Mouse (Mus musculus): ENCODE results near the gene Mfsd4b5. TPM values are rescaled to one million over a fixed set of nuclear protein-coding genes. Genes with fewer than 3 reads are reported as not detected.
A peak's percentile ranks its signal among the peaks of the same experiment; 100 is the strongest.

Mfsd4b5 gene
- 0.08 TPM in 1 of 2 replicates, not detected in the other for polyA plus RNA-seq (2014; fragmentation: Nextera tagmentation; extraction: Ambion mirVana)

GRCm38 (mm10) chr10:39986466-39986865, at the start of gene Mfsd4b5:
TSS of gene Mfsd4b5 (minus strand) at chr10:39986646.
- WGBS, result 88% methylated on average over 12 of the region's 12 CpGs
- no peak for ATAC-seq (ENCODE audit: low FRiP score)
- Histone ChIP-seq H3K9me3 (ENCODE audit: control insufficient read depth, low read length) (no peaks in the 10 kb centered on the region), H3K36me3 (replicated peaks; ENCODE audit: control insufficient read depth, insufficient read depth) (no peaks in the 10 kb centered on the region), H3K27me3 (ENCODE audit: control insufficient read depth, insufficient read depth, low read length) (no peaks in the 10 kb centered on the region), H3K27ac (no peak within 1 kb of the TSS), H3K4me1 (replicated peaks; ENCODE audit: control insufficient read depth, insufficient read depth, low read length) (no peaks in the 10 kb centered on the region), H3K9ac (no peak within 1 kb of the TSS), H3K4me2 (replicated peaks) (no peak within 1 kb of the TSS), H3K4me3 (replicated peaks; ENCODE audit: low read length) (no peak within 1 kb of the TSS)
- no peak for DNase-seq (ENCODE audit: low spot score)

GRCm38 (mm10) chr10:40034956-40035355, 48.5 kb upstream of the Mfsd4b5 start:
- no peak for DNase-seq (ENCODE audit: low spot score)
- H3K4me3 ChIP-seq (replicated peaks; ENCODE audit: low read length), result no peak overlapping the region
- no peak overlapping the region for H3K27ac ChIP-seq
- 97% methylated on average over 6 of the region's 6 CpGs for WGBS
- no peak overlapping the region for H3K9ac ChIP-seq
- H3K9me3 ChIP-seq (ENCODE audit: control insufficient read depth, low read length), result no peaks in the 10 kb centered on the region
- no peaks in the 10 kb centered on the region; the same call in 1 of the 2 replicates for H3K4me1 ChIP-seq (replicated peaks; ENCODE audit: control insufficient read depth, insufficient read depth, low read length)
- ATAC-seq (ENCODE audit: low FRiP score), result no peak
- H3K27me3 ChIP-seq (ENCODE audit: control insufficient read depth, insufficient read depth, low read length), result no peaks in the 10 kb centered on the region
- H3K36me3 ChIP-seq (replicated peaks; ENCODE audit: control insufficient read depth, insufficient read depth), result no peaks in the 10 kb centered on the region
- no peak overlapping the region for H3K4me2 ChIP-seq (replicated peaks)

GRCm38 (mm10) chr10:40032897-40033296, 46.5 kb upstream of the Mfsd4b5 start:
- ATAC-seq (ENCODE audit: low FRiP score) (no peak), DNase-seq (ENCODE audit: low spot score) (no peak)
- Histone ChIP-seq H3K27ac (no peak overlapping the region), H3K9me3 (ENCODE audit: control insufficient read depth, low read length) (no peaks in the 10 kb centered on the region), H3K27me3 (ENCODE audit: control insufficient read depth, insufficient read depth, low read length) (no peaks in the 10 kb centered on the region), H3K9ac (no peak overlapping the region), H3K4me3 (replicated peaks; ENCODE audit: low read length) (no peak overlapping the region), H3K36me3 (replicated peaks; ENCODE audit: control insufficient read depth, insufficient read depth) (no peaks in the 10 kb centered on the region), H3K4me2 (replicated peaks) (no peak overlapping the region), H3K4me1 (replicated peaks; ENCODE audit: control insufficient read depth, insufficient read depth, low read length) (no peaks in the 10 kb centered on the region; the same call in 1 of the 2 replicates)
- whole genome bisulfite sequencing, result 82% methylated on average over 2 of the region's 2 CpGs

- no peak overlapping the region for H3K4me3 ChIP-seq (replicated peaks; ENCODE audit: low read length)
- H3K9me3 ChIP-seq (ENCODE audit: control insufficient read depth, low read length), result 0 out of 2 replicates have a peak, but pooled peaks cover 4% of the 10 kb centered on the region
- no peaks in the 10 kb centered on the region for H3K4me1 ChIP-seq (replicated peaks; ENCODE audit: control insufficient read depth, insufficient read depth, low read length)
- no peak overlapping the region for H3K4me2 ChIP-seq (replicated peaks)
- ATAC-seq (ENCODE audit: low FRiP score) (no peak), DNase-seq (ENCODE audit: low spot score) (no peak)
- 89% methylated on average over 6 of the region's 6 CpGs for WGBS
- H3K9ac ChIP-seq, result no peak overlapping the region
- no peak overlapping the region for H3K27ac ChIP-seq
- no peaks in the 10 kb centered on the region for H3K27me3 ChIP-seq (ENCODE audit: control insufficient read depth, insufficient read depth, low read length)
- H3K36me3 ChIP-seq (replicated peaks; ENCODE audit: control insufficient read depth, insufficient read depth), result no peaks in the 10 kb centered on the region
Measured at GRCm38 (mm10) chr10:40030716-40031115, 44.3 kb upstream of the Mfsd4b5 start.

GRCm38 (mm10) chr10:40029610-40030009, 43.2 kb upstream of the Mfsd4b5 start:
- peaks cover 3% of the 10 kb centered on the region; the same call in 1 of the 2 replicates for H3K4me1 ChIP-seq (replicated peaks; ENCODE audit: control insufficient read depth, insufficient read depth, low read length)
- no peak overlapping the region for H3K4me3 ChIP-seq (replicated peaks; ENCODE audit: low read length)
- ATAC-seq (ENCODE audit: low FRiP score) (no peak), DNase-seq (ENCODE audit: low spot score) (no peak)
- H3K9me3 ChIP-seq (ENCODE audit: control insufficient read depth, low read length), result 0 out of 2 replicates have a peak, but pooled peaks cover 4% of the 10 kb centered on the region
- H3K27ac ChIP-seq, result no peak overlapping the region
- H3K9ac ChIP-seq, result no peak overlapping the region
- WGBS, result 87% methylated on average over 2 of the region's 2 CpGs
- H3K4me2 ChIP-seq (replicated peaks), result no peak overlapping the region
- no peaks in the 10 kb centered on the region for H3K36me3 ChIP-seq (replicated peaks; ENCODE audit: control insufficient read depth, insufficient read depth)
- no peaks in the 10 kb centered on the region for H3K27me3 ChIP-seq (ENCODE audit: control insufficient read depth, insufficient read depth, low read length)

GRCm38 (mm10) chr10:40028091-40028490, 41.6 kb upstream of the Mfsd4b5 start:
- 86% methylated on average over 8 of the region's 8 CpGs for WGBS
- Histone ChIP-seq H3K9me3 (ENCODE audit: control insufficient read depth, low read length) (0 out of 2 replicates have a peak, but pooled peaks cover 4% of the 10 kb centered on the region), H3K4me2 (replicated peaks) (no peak overlapping the region), H3K36me3 (replicated peaks; ENCODE audit: control insufficient read depth, insufficient read depth) (no peaks in the 10 kb centered on the region), H3K27ac (no peak overlapping the region), H3K4me1 (replicated peaks; ENCODE audit: control insufficient read depth, insufficient read depth, low read length) (peaks cover 3% of the 10 kb centered on the region; the same call in 1 of the 2 replicates), H3K4me3 (replicated peaks; ENCODE audit: low read length) (no peak overlapping the region), H3K9ac (no peak overlapping the region), H3K27me3 (ENCODE audit: control insufficient read depth, insufficient read depth, low read length) (0 out of 2 replicates have a peak, but pooled peaks cover 3% of the 10 kb centered on the region)
- DNase-seq (ENCODE audit: low spot score) (no peak), ATAC-seq (ENCODE audit: low FRiP score) (no peak)

GRCm38 (mm10) chr10:40026546-40026945, 40.1 kb upstream of the Mfsd4b5 start:
- Histone ChIP-seq H3K27me3 (ENCODE audit: control insufficient read depth, insufficient read depth, low read length) (0 out of 2 replicates have a peak, but pooled peaks cover 7% of the 10 kb centered on the region), H3K36me3 (replicated peaks; ENCODE audit: control insufficient read depth, insufficient read depth) (no peaks in the 10 kb centered on the region), H3K9me3 (ENCODE audit: control insufficient read depth, low read length) (0 out of 2 replicates have a peak, but pooled peaks cover 4% of the 10 kb centered on the region), H3K27ac (no peak overlapping the region), H3K4me3 (replicated peaks; ENCODE audit: low read length) (no peak overlapping the region), H3K9ac (no peak overlapping the region), H3K4me1 (replicated peaks; ENCODE audit: control insufficient read depth, insufficient read depth, low read length) (peaks cover 3% of the 10 kb centered on the region; the same call in 1 of the 2 replicates), H3K4me2 (replicated peaks) (no peak overlapping the region)
- no peak for DNase-seq (ENCODE audit: low spot score)
- ATAC-seq (ENCODE audit: low FRiP score), result no peak
- 89% methylated on average over 5 of the region's 5 CpGs for WGBS

GRCm38 (mm10) chr10:40025560-40025959, 39.1 kb upstream of the Mfsd4b5 start:
- H3K4me1 ChIP-seq (replicated peaks; ENCODE audit: control insufficient read depth, insufficient read depth, low read length), result peaks cover 3% of the 10 kb centered on the region; the same call in 1 of the 2 replicates
- no peak overlapping the region for H3K9ac ChIP-seq
- WGBS, result 70% methylated on average over 8 of the region's 8 CpGs
- ATAC-seq (ENCODE audit: low FRiP score) (no peak), DNase-seq (ENCODE audit: low spot score) (no peak)
- 0 out of 2 replicates have a peak, but pooled peaks cover 7% of the 10 kb centered on the region for H3K27me3 ChIP-seq (ENCODE audit: control insufficient read depth, insufficient read depth, low read length)
- H3K9me3 ChIP-seq (ENCODE audit: control insufficient read depth, low read length), result 0 out of 2 replicates have a peak, but pooled peaks cover 4% of the 10 kb centered on the region
- peak overlapping the region; percentile 66 for H3K4me2 ChIP-seq (replicated peaks)
- peak overlapping the region; percentile 65 for H3K4me3 ChIP-seq (replicated peaks; ENCODE audit: low read length)
- H3K27ac ChIP-seq, result peak overlapping the region; percentile 62
- no peaks in the 10 kb centered on the region for H3K36me3 ChIP-seq (replicated peaks; ENCODE audit: control insufficient read depth, insufficient read depth)

GRCm38 (mm10) chr10:40024554-40025428, 38.3 kb upstream of the Mfsd4b5 start, which contains the start of gene Mfsd4b1:
TSS of gene Mfsd4b1 (minus strand) at chr10:40025268.
- 0 out of 2 replicates have a peak, but pooled peaks cover 4% of the 10 kb centered on the region for H3K9me3 ChIP-seq (ENCODE audit: control insufficient read depth, low read length)
- H3K27ac ChIP-seq, result peak within 1 kb of the TSS; percentile 81
- peak within 1 kb of the TSS; percentile 66 for H3K9ac ChIP-seq
- H3K4me2 ChIP-seq (replicated peaks), result peak within 1 kb of the TSS; percentile 66
- H3K27me3 ChIP-seq (ENCODE audit: control insufficient read depth, insufficient read depth, low read length), result 0 out of 2 replicates have a peak, but pooled peaks cover 7% of the 10 kb centered on the region
- WGBS, result under 1% methylated on average over 38 of the region's 46 CpGs
- peak; percentile 95 for DNase-seq (ENCODE audit: low spot score)
- H3K36me3 ChIP-seq (replicated peaks; ENCODE audit: control insufficient read depth, insufficient read depth), result no peaks in the 10 kb centered on the region
- peak within 1 kb of the TSS; percentile 65 for H3K4me3 ChIP-seq (replicated peaks; ENCODE audit: low read length)
- H3K4me1 ChIP-seq (replicated peaks; ENCODE audit: control insufficient read depth, insufficient read depth, low read length), result peaks cover 3% of the 10 kb centered on the region; the same call in 1 of the 2 replicates
- ATAC-seq (ENCODE audit: low FRiP score), result peak; percentile 97

Measured in hindbrain, embryonic 14.5 days (tissue).